Mouse (Mus musculus) midbrain, embryonic 15.5 days (tissue): ENCODE results near the gene Nkd1. TPM values are rescaled to one million over a fixed set of nuclear protein-coding genes. Genes with fewer than 3 reads are reported as not detected.

Experiments used
- ATAC-seq: fragments of 200-750 bp; cut with Nextera tagmentation; replicated peaks from 2 replicates; pipeline ENCODE4 v1.8.0; 2017; ENCODE audit warnings: moderate TSS enrichment
- H3K27ac ChIP-seq: fragments of 300-500 bp; sonication (generic); 2 replicates; pipeline ENCODE4 v1.5.1; 2015; ENCODE audit warnings: mild to moderate bottlenecking, inconsistent platforms
- H3K27me3 ChIP-seq: fragments of 300-500 bp; sonication (generic); replicated peaks from 2 replicates; pipeline ENCODE4 v1.6.1; 2015; ENCODE audit warnings: inconsistent platforms
- H3K36me3 ChIP-seq: fragments of 300-500 bp; sonication (generic); replicated peaks from 2 replicates; pipeline ENCODE4 v1.6.1; 2015; ENCODE audit warnings: inconsistent platforms
- H3K4me1 ChIP-seq: fragments of 300-500 bp; sonication (generic); 2 replicates; pipeline ENCODE4 v1.6.1; 2015; ENCODE audit warnings: inconsistent platforms
- H3K4me2 ChIP-seq: fragments of 300-500 bp; sonication (generic); 2 replicates; pipeline ENCODE4 v1.6.1; 2015; ENCODE audit warnings: inconsistent platforms, mild to moderate bottlenecking, moderate library complexity
- H3K4me3 ChIP-seq: fragments of 300-500 bp; sonication (generic); 2 replicates; pipeline ENCODE4 v1.5.1; 2015; ENCODE audit warnings: mild to moderate bottlenecking, inconsistent platforms
- H3K9ac ChIP-seq: fragments of 300-500 bp; sonication (generic); 2 replicates; pipeline ENCODE4 v1.6.1; 2015; ENCODE audit warnings: mild to moderate bottlenecking, inconsistent platforms
- H3K9me3 ChIP-seq: fragments of 300-500 bp; sonication (generic); 2 replicates; pipeline ENCODE4 v1.6.1; 2016; ENCODE audit warnings: inconsistent platforms
- WGBS: fragments of 180-500 bp; shearing (Covaris S2); methylation state at CpG from one replicate; pipeline ENCODE4 v1.1.7; 2015; ENCODE audit warnings: mixed read lengths; 5-methylcytosine and 5-hydroxymethylcytosine counted together
- polyA plus RNA-seq: library from polyadenylated mRNA; unstranded; fragments of >200 nt; fragmentation: Nextera tagmentation; extraction: Ambion mirVana; gene quantifications from 2 replicates; pipeline ENCODE4 v1.2.1, GENCODE M21; 2015

Gene Nkd1
- polyA plus RNA-seq, 1 experiment from 2014 or later = 62.9 TPM

- H3K36me3 ChIP-seq = no peaks in the 10 kb centered on the region
- no peak overlapping the region for H3K4me2 ChIP-seq
- ATAC-seq = no peak
- 85% methylated on average over 4 of the region's 4 CpGs for WGBS
- no peaks in the 10 kb centered on the region for H3K9me3 ChIP-seq
- H3K9ac ChIP-seq = no peak overlapping the region
- no peak overlapping the region for H3K27ac ChIP-seq
- no peak overlapping the region for H3K4me3 ChIP-seq
- peaks cover 14% of the 10 kb centered on the region for H3K4me1 ChIP-seq
- peaks cover 11% of the 10 kb centered on the region; the same call in 1 of the 2 replicates for H3K27me3 ChIP-seq
Measured at GRCm38 (mm10) chr8:88630225-88630624, 109.1 kb downstream of the Nkd1 start.

GRCm38 (mm10) chr8:88631081-88631480 is 109.9 kb downstream of the Nkd1 start:
- no peak overlapping the region for H3K27ac ChIP-seq
- H3K4me3 ChIP-seq = no peak overlapping the region
- H3K4me1 ChIP-seq = peaks cover 14% of the 10 kb centered on the region
- H3K9ac ChIP-seq = no peak overlapping the region
- peaks cover 7% of the 10 kb centered on the region; the same call in 1 of the 2 replicates for H3K27me3 ChIP-seq
- no peak for ATAC-seq
- H3K4me2 ChIP-seq = no peak overlapping the region
- no peaks in the 10 kb centered on the region for H3K36me3 ChIP-seq
- H3K9me3 ChIP-seq = no peaks in the 10 kb centered on the region

GRCm38 (mm10) chr8:88633343-88633765 is 112.2 kb downstream of the Nkd1 start:
- no peak for ATAC-seq
- no peak overlapping the region for H3K4me2 ChIP-seq
- H3K36me3 ChIP-seq = no peaks in the 10 kb centered on the region
- H3K27me3 ChIP-seq = no peaks in the 10 kb centered on the region
- no peaks in the 10 kb centered on the region for H3K9me3 ChIP-seq
- H3K9ac ChIP-seq = no peak overlapping the region
- H3K4me1 ChIP-seq = peaks cover 2% of the 10 kb centered on the region
- H3K4me3 ChIP-seq = no peak overlapping the region
- H3K27ac ChIP-seq = no peak overlapping the region
- 84% methylated on average over 7 of the region's 7 CpGs for WGBS

- no peak within 1 kb of the TSS for H3K4me3 ChIP-seq
- no peaks in the 10 kb centered on the region for H3K4me1 ChIP-seq
- no peaks in the 10 kb centered on the region for H3K36me3 ChIP-seq
- no peak within 1 kb of the TSS for H3K9ac ChIP-seq
- no peaks in the 10 kb centered on the region for H3K9me3 ChIP-seq
- ATAC-seq = no peak
- H3K27ac ChIP-seq = no peak within 1 kb of the TSS
- H3K27me3 ChIP-seq = no peaks in the 10 kb centered on the region
- WGBS = 84% methylated on average over 14 of the region's 14 CpGs
- no peak within 1 kb of the TSS for H3K4me2 ChIP-seq
Measured at GRCm38 (mm10) chr8:88635474-88636397, 114.6 kb downstream of the Nkd1 start, which contains the start of gene Snx20. Snx20 (minus strand) TSS chr8:88636128.

- Histone ChIP-seq H3K36me3 (no peaks in the 10 kb centered on the region), H3K4me2 (no peak overlapping the region), H3K4me3 (no peak overlapping the region), H3K4me1 (no peaks in the 10 kb centered on the region), H3K27ac (no peak overlapping the region), H3K27me3 (no peaks in the 10 kb centered on the region), H3K9ac (no peak overlapping the region), H3K9me3 (no peaks in the 10 kb centered on the region)
- ATAC-seq = no peak
- 67% methylated on average over 9 of the region's 9 CpGs for WGBS
Measured at GRCm38 (mm10) chr8:88637092-88638000, 116.2 kb downstream of the Nkd1 start.

GRCm38 (mm10) chr8:88638908-88639307 is 117.8 kb downstream of the Nkd1 start:
- no peak overlapping the region for H3K27ac ChIP-seq
- H3K4me2 ChIP-seq = no peak overlapping the region
- H3K9ac ChIP-seq = no peak overlapping the region
- no peaks in the 10 kb centered on the region for H3K9me3 ChIP-seq
- no peak for ATAC-seq
- no peaks in the 10 kb centered on the region for H3K4me1 ChIP-seq
- no peak overlapping the region for H3K4me3 ChIP-seq
- no peaks in the 10 kb centered on the region for H3K36me3 ChIP-seq
- H3K27me3 ChIP-seq = no peaks in the 10 kb centered on the region
- over 99% methylated on average over 3 of the region's 3 CpGs for WGBS

GRCm38 (mm10) chr8:88642734-88643564 is 121.8 kb downstream of the Nkd1 start:
- no peak for ATAC-seq
- no peaks in the 10 kb centered on the region for H3K9me3 ChIP-seq

More at GRCm38 (mm10) chr8:88642734-88643564, 121.8 kb downstream of the Nkd1 start:
- Histone ChIP-seq H3K27me3 (no peaks in the 10 kb centered on the region; the same call in 1 of the 2 replicates), H3K27ac (no peak overlapping the region), H3K4me1 (peaks cover 12% of the 10 kb centered on the region), H3K9ac (no peak overlapping the region), H3K4me3 (no peak overlapping the region), H3K36me3 (no peaks in the 10 kb centered on the region), H3K4me2 (no peak overlapping the region)
- WGBS = 60% methylated on average over 5 of the region's 5 CpGs

Other genes starting within 250 kb of the Nkd1 start
- gene Adcy7, start 249.0 kb upstream of the Nkd1 start, polyA plus RNA-seq = 4.1 and 4.3 TPM in 2 replicates
- 60.2 and 63.5 TPM in 2 replicates for gene Brd7, start 159.2 kb upstream of the Nkd1 start, polyA plus RNA-seq
- 1.1 and 1.8 TPM in 2 replicates for gene Snx20, start 114.8 kb downstream of the Nkd1 start, polyA plus RNA-seq
- 0.15 and 0.18 TPM in 2 replicates for gene Nod2, start 126.0 kb downstream of the Nkd1 start, polyA plus RNA-seq
- gene Cyld, start 175.7 kb downstream of the Nkd1 start, polyA plus RNA-seq = 18.1 and 19.8 TPM in 2 replicates